Mouse (Mus musculus) spleen, adult 2 months (tissue): Measurements from ENCODE around the gene Rsph14.

ENCODE experiments used
- CTCF ChIP-seq: fragments of 200-500 bp; IDR thresholded peaks from 2 replicates; pipeline ENCODE4 v1.5.1; 2011; ENCODE audit warnings: mild to moderate bottlenecking, inconsistent platforms; ENCODE audit not compliant: insufficient read depth, insufficient read length, insufficient replicate concordance; ENCODE audit errors: extremely low read depth
- POLR2A ChIP-seq: fragments of 200-500 bp; IDR thresholded peaks from 2 replicates; pipeline ENCODE4 v1.6.1; 2011; ENCODE audit warnings: low read depth, low read length, inconsistent platforms

DNA sequence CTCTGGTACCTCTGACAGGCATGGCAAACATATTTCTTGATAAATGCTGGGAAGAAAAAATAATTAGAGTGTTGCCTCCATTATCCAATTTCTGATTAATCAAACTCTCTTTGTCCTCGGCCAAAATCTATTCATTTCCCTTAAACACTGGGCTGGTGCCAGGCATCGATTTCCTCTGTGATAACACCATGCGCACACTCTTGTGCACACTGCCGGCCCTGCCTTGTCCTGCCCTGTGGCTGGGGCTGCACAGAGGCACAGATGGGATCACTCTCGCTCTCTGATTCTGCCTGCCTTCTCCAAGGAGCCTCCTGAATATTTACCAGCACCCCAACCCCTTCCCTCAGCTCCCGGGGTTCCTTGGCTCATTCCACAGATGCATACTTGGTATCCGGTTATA is 56.8 kb downstream of the Rsph14 start:
- TF ChIP-seq POLR2A, result no peak
- no peak for TF ChIP-seq CTCF
